Mouse (Mus musculus): ENCODE results near the gene Kctd3. TPM values are rescaled to one million over a fixed set of nuclear protein-coding genes. Genes with fewer than 3 reads are reported as not detected.

Gene Kctd3
- polyA plus RNA-seq, 1 experiment: 25.4 TPM

- 17% methylated on average over 16 of the region's 16 CpGs for WGBS
These were observed 5.4 kb upstream of the Kctd3 start for GRCm38 (mm10) chr1:189012846-189013586.

DNA sequence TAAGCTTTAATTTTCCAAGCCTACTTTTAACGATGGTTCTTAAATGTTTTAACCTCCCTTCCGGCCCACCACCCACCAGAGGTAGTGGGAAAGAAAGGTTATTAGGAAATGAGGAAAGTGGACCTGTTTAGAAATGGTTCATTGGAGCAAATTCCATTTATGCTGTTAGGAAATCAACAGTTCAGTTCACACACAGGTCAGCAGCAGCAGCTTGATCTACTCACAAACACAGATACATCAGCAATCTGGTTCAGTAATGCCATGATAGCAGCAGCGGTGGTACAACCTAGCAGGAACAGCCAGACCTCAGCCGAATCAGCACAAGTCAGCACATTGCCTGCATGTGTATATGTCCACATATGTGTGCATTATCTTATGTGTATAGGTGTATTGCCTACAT lies 3.0 kb upstream of the Kctd3 start:
- H3K27me3 ChIP-seq (ENCODE audit: control insufficient read depth, insufficient read depth, low read length): 0 out of 2 replicates have a peak, but pooled peaks cover 4% of the 10 kb centered on the region
- no peak overlapping the region for H3K4me3 ChIP-seq (ENCODE audit: extremely low read depth, insufficient read depth, insufficient read length)
- no peaks in the 10 kb centered on the region for H3K36me3 ChIP-seq (ENCODE audit: control insufficient read depth, insufficient read depth, low read length)
- TF ChIP-seq POLR2A (IDR thresholded peaks at IDR 0.05; ENCODE audit: low read depth, low read length) (no peak), CTCF (IDR thresholded peaks at IDR 0.05; ENCODE audit: extremely low read depth, insufficient read depth, insufficient read length, insufficient replicate concordance) (no peak)
- H3K4me1 ChIP-seq (ENCODE audit: control insufficient read depth, insufficient read depth, insufficient read length): peaks cover 7% of the 10 kb centered on the region; the same call in 1 of the 2 replicates
- H3K27ac ChIP-seq (ENCODE audit: insufficient read depth, low read length): no peak overlapping the region
- 93% methylated on average over 4 of the region's 4 CpGs for WGBS
- DNase-seq (ENCODE audit: low read depth in 1 of 2, low spot score in 2 of 2): no peak

More at GRCm38 (mm10) chr1:189012846-189013586, 5.4 kb upstream of the Kctd3 start:
- H3K4me3 ChIP-seq (ENCODE audit: extremely low read depth, insufficient read depth, insufficient read length): no peak overlapping the region
- H3K4me1 ChIP-seq (ENCODE audit: control insufficient read depth, insufficient read depth, insufficient read length): no peaks in the 10 kb centered on the region; the same call in 1 of the 2 replicates
- no peaks in the 10 kb centered on the region for H3K36me3 ChIP-seq (ENCODE audit: control insufficient read depth, insufficient read depth, low read length)
- TF ChIP-seq CTCF (IDR thresholded peaks at IDR 0.05; ENCODE audit: extremely low read depth, insufficient read depth, insufficient read length, insufficient replicate concordance) (no peak), POLR2A (IDR thresholded peaks at IDR 0.05; ENCODE audit: low read depth, low read length) (no peak)
- DNase-seq (ENCODE audit: low read depth in 1 of 2, low spot score in 2 of 2): no peak
- 0 out of 2 replicates have a peak, but pooled peaks cover 4% of the 10 kb centered on the region for H3K27me3 ChIP-seq (ENCODE audit: control insufficient read depth, insufficient read depth, low read length)
- no peak overlapping the region for H3K27ac ChIP-seq (ENCODE audit: insufficient read depth, low read length)

DNA sequence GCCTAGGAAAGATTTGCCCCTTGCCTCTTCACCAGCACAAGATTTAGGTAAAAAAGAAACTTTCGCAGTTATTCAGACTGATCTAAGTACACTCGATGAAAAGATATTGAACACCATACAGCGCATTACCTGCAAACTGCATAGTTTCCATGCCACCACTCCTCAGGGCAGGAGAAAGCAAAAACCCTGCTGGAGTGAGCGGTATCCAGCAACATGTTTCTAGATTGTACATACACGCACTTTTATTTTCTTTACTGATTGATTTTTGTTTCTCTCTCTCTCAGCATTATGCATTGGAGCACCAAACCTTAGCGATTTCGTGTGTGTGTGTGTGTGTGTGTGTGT lies 311 bp upstream of the Kctd3 start:
- no peak overlapping the region for H3K4me3 ChIP-seq (ENCODE audit: extremely low read depth, insufficient read depth, insufficient read length)

DNA sequence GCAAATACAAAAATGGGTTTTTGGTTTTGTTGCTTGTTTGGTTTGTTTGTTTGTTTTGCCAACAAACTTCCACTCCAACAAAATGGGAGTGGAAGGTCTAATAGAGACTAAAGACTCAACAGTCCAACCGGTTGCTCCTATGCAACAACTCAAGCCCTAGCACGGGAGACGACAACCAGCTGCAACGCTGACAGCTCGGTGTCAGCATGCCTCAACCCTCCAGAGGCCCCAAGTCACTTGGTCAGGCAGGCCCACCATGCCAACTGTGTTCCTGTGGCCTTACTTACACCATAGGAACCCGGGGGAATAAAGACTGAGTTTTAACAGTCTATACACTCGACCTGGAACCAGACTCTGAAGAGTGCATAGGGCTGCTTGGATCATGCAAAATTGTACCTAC lies 815 bp downstream of the Kctd3 start:
- no peaks in the 10 kb centered on the region for H3K27me3 ChIP-seq (ENCODE audit: control insufficient read depth, insufficient read depth, low read length)
- TF ChIP-seq CTCF (IDR thresholded peaks at IDR 0.05; ENCODE audit: extremely low read depth, insufficient read depth, insufficient read length, insufficient replicate concordance) (no peak), POLR2A (IDR thresholded peaks at IDR 0.05; ENCODE audit: low read depth, low read length) (no peak)
- no peaks in the 10 kb centered on the region for H3K36me3 ChIP-seq (ENCODE audit: control insufficient read depth, insufficient read depth, low read length)
- H3K4me3 ChIP-seq (ENCODE audit: extremely low read depth, insufficient read depth, insufficient read length): peak overlapping the region; percentile 92
- peaks cover 7% of the 10 kb centered on the region; the same call in 1 of the 2 replicates for H3K4me1 ChIP-seq (ENCODE audit: control insufficient read depth, insufficient read depth, insufficient read length)
- 7% methylated on average over 7 of the region's 7 CpGs for WGBS
- no peak for DNase-seq (ENCODE audit: low read depth in 1 of 2, low spot score in 2 of 2)
- H3K27ac ChIP-seq (ENCODE audit: insufficient read depth, low read length): no peak overlapping the region

More for the DNA sequence above, 311 bp upstream of the Kctd3 start:
- WGBS: 52% methylated on average over 7 of the region's 7 CpGs
- Histone ChIP-seq H3K27ac (ENCODE audit: insufficient read depth, low read length) (no peak overlapping the region), H3K4me1 (ENCODE audit: control insufficient read depth, insufficient read depth, insufficient read length) (peaks cover 7% of the 10 kb centered on the region; the same call in 1 of the 2 replicates), H3K36me3 (ENCODE audit: control insufficient read depth, insufficient read depth, low read length) (no peaks in the 10 kb centered on the region), H3K27me3 (ENCODE audit: control insufficient read depth, insufficient read depth, low read length) (0 out of 2 replicates have a peak, but pooled peaks cover 2% of the 10 kb centered on the region)
- TF ChIP-seq CTCF (IDR thresholded peaks at IDR 0.05; ENCODE audit: extremely low read depth, insufficient read depth, insufficient read length, insufficient replicate concordance) (no peak), POLR2A (IDR thresholded peaks at IDR 0.05; ENCODE audit: low read depth, low read length) (no peak)
- no peak for DNase-seq (ENCODE audit: low read depth in 1 of 2, low spot score in 2 of 2)

DNA sequence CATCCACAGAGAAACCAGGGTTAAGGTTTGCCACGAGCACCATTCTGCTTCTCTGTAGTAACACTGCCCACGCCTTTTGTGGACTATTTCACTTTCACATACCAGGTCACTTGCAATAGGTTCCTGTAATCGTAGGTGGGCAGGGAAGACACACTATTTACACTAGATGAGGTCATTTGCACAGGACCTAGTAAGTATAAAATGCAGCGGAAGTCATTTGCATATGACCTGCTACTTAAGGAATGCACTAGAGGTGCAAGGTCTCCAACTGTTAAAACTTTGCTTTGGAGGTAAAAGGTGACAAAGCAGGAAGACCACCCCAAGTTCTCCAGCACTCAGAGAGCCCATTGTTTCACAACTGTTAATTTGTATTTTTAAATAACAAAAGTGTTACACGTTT lies 1.4 kb downstream of the Kctd3 start:
- Histone ChIP-seq H3K27ac (ENCODE audit: insufficient read depth, low read length) (no peak overlapping the region), H3K36me3 (ENCODE audit: control insufficient read depth, insufficient read depth, low read length) (no peaks in the 10 kb centered on the region), H3K27me3 (ENCODE audit: control insufficient read depth, insufficient read depth, low read length) (no peaks in the 10 kb centered on the region), H3K4me1 (ENCODE audit: control insufficient read depth, insufficient read depth, insufficient read length) (peaks cover 7% of the 10 kb centered on the region; the same call in 1 of the 2 replicates), H3K4me3 (ENCODE audit: extremely low read depth, insufficient read depth, insufficient read length) (no peak overlapping the region)
- no peak for TF ChIP-seq POLR2A (IDR thresholded peaks at IDR 0.05; ENCODE audit: low read depth, low read length)
- TF ChIP-seq CTCF (IDR thresholded peaks at IDR 0.05; ENCODE audit: extremely low read depth, insufficient read depth, insufficient read length, insufficient replicate concordance): no peak
- DNase-seq (ENCODE audit: low read depth in 1 of 2, low spot score in 2 of 2): no peak
- 59% methylated on average over 5 of the region's 5 CpGs for WGBS

DNA sequence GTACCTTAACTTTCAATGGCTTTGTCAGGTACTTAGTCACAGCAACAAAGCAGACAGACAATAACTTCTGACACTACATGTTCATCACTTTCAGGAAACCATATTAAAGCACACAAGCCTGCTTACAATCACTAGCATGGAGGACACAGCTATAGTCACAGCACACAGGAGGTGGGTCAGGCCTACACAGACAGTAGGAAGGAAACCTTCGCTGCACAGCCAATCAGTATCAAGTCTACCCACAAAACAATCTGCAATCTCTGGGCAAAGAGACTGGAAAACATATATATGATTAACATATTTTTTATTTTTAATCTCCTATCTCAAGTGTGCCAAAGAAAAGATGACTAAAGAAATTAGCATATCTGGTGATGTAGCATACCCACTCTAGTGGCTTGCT lies 2.9 kb downstream of the Kctd3 start:
- no peak overlapping the region for H3K4me3 ChIP-seq (ENCODE audit: extremely low read depth, insufficient read depth, insufficient read length)
- 95% methylated on average over 1 of the region's 1 CpGs for WGBS
- no peaks in the 10 kb centered on the region for H3K27me3 ChIP-seq (ENCODE audit: control insufficient read depth, insufficient read depth, low read length)
- H3K36me3 ChIP-seq (ENCODE audit: control insufficient read depth, insufficient read depth, low read length): no peaks in the 10 kb centered on the region
- H3K27ac ChIP-seq (ENCODE audit: insufficient read depth, low read length): no peak overlapping the region
- TF ChIP-seq CTCF (IDR thresholded peaks at IDR 0.05; ENCODE audit: extremely low read depth, insufficient read depth, insufficient read length, insufficient replicate concordance) (no peak), POLR2A (IDR thresholded peaks at IDR 0.05; ENCODE audit: low read depth, low read length) (no peak)
- no peak for DNase-seq (ENCODE audit: low read depth in 1 of 2, low spot score in 2 of 2)
- peaks cover 7% of the 10 kb centered on the region for H3K4me1 ChIP-seq (ENCODE audit: control insufficient read depth, insufficient read depth, insufficient read length)

GRCm38 (mm10) chr1:189001815-189002214 lies 5.8 kb downstream of the Kctd3 start:
- no peak for DNase-seq (ENCODE audit: low read depth in 1 of 2, low spot score in 2 of 2)
- Histone ChIP-seq H3K4me1 (ENCODE audit: control insufficient read depth, insufficient read depth, insufficient read length) (peaks cover 7% of the 10 kb centered on the region), H3K27me3 (ENCODE audit: control insufficient read depth, insufficient read depth, low read length) (no peaks in the 10 kb centered on the region), H3K4me3 (ENCODE audit: extremely low read depth, insufficient read depth, insufficient read length) (no peak overlapping the region), H3K27ac (ENCODE audit: insufficient read depth, low read length) (no peak overlapping the region), H3K36me3 (ENCODE audit: control insufficient read depth, insufficient read depth, low read length) (peaks cover 8% of the 10 kb centered on the region)
- TF ChIP-seq CTCF (IDR thresholded peaks at IDR 0.05; ENCODE audit: extremely low read depth, insufficient read depth, insufficient read length, insufficient replicate concordance): no peak
- no peak for TF ChIP-seq POLR2A (IDR thresholded peaks at IDR 0.05; ENCODE audit: low read depth, low read length)
- WGBS: 96% methylated on average over 12 of the region's 12 CpGs
